In genomic region chr17:65679806-65680446, GRCm38 (mm10) we compare ENCODE assay signal across 12 mouse cellular contexts. TPM values are rescaled to one million over a fixed set of nuclear protein-coding genes. Genes with fewer than 3 reads are reported as not detected.
DNase-seq lines count a peak whose midpoint lies in the region; ATAC-seq and TF ChIP-seq lines count a peak whose summit lies in the region.
"Had no signal": no experiment of that assay in that cellular context is flagged by ENCODE, and none has a peak within 500 bp of the region (broad histone marks: within the 10 kb centered on the region; RNA-seq: fewer than 3 reads in every experiment).

No protein-coding gene starts in this region.

- H3K9ac ChIP-seq in heart, embryonic 12.5 days: no peak overlapping the region
- H3K9ac ChIP-seq: hindbrain, embryonic 15.5 days had no signal

- no peak overlapping the region for H3K4me2 ChIP-seq in heart, embryonic 12.5 days
- H3K4me2 ChIP-seq: hindbrain, embryonic 15.5 days had no signal

- intact Hi-C loops in heart, postnatal 36 days (cut with DNase I): no loop called here

- ATAC-seq in heart, embryonic 12.5 days (ENCODE audit: insufficient number of reproducible peaks, low FRiP score): no peak
- no peak for ATAC-seq in activated CD4-positive, CD25-positive, alpha-beta regulatory T cell, adult 4 months
- ATAC-seq in inflammation-experienced regulatory T-cells, adult 6 months: no peak

- TF ChIP-seq POLR2A in testis, adult 2 months (IDR thresholded peaks at IDR 0.05; ENCODE audit: control insufficient read depth, low read depth, low read length): no peak

- DNase-seq in heart, adult 11 months: peak; percentile 98
- no peak for DNase-seq in testis, postnatal 10 days (ENCODE audit: low spot score)
- peak; percentile 33 to 36 for DNase-seq in heart, postnatal 36 days
- DNase-seq: adrenal gland, postnatal 25 days; cerebellum, adult 11 months; left cerebral cortex, postnatal 4 days; thymus, adult 2 months had no signal

- no peaks in the 10 kb centered on the region for H3K9me3 ChIP-seq in heart, embryonic 12.5 days (replicated peaks)
- H3K9me3 ChIP-seq: hindbrain, embryonic 15.5 days had no signal

- no peaks in the 10 kb centered on the region for H3K27me3 ChIP-seq in heart, embryonic 12.5 days (replicated peaks)
- H3K27me3 ChIP-seq in testis, adult 2 months (ENCODE audit: control insufficient read depth, insufficient read depth, low read length): no peaks in the 10 kb centered on the region
- H3K27me3 ChIP-seq: hindbrain, embryonic 15.5 days had no signal

- no peaks in the 10 kb centered on the region for H3K36me3 ChIP-seq in heart, embryonic 12.5 days
- no peaks in the 10 kb centered on the region for H3K36me3 ChIP-seq in testis, adult 2 months (ENCODE audit: control insufficient read depth, insufficient read depth, low read length)
- H3K36me3 ChIP-seq: hindbrain, embryonic 15.5 days had no signal

- TF ChIP-seq CTCF in testis, adult 2 months (IDR thresholded peaks at IDR 0.05; ENCODE audit: control insufficient read depth, insufficient read depth, insufficient replicate concordance, low read depth, low read length): no peak

- H3K4me3 ChIP-seq in heart, embryonic 12.5 days: no peak overlapping the region
- H3K4me3 ChIP-seq in testis, adult 2 months (ENCODE audit: control insufficient read depth, low read depth, low read length): no peak overlapping the region
- H3K4me3 ChIP-seq: hindbrain, embryonic 15.5 days had no signal

- 73% methylated on average over 14 of the region's 14 CpGs for WGBS in heart, embryonic 12.5 days

- H3K4me1 ChIP-seq in heart, embryonic 12.5 days (replicated peaks): peaks cover 26% of the 10 kb centered on the region
- H3K4me1 ChIP-seq in testis, adult 2 months (ENCODE audit: control insufficient read depth, insufficient read depth, low read length): peaks cover 6% of the 10 kb centered on the region; the same call in 1 of the 2 replicates

- no peak overlapping the region for H3K27ac ChIP-seq in heart, embryonic 12.5 days (ENCODE audit: poor library complexity, severe bottlenecking)
- H3K27ac ChIP-seq in testis, adult 2 months (ENCODE audit: control insufficient read depth, insufficient read depth, low read depth, low read length): peak overlapping the region; percentile 71
- H3K27ac ChIP-seq: hindbrain, embryonic 15.5 days had no signal

RNA-seq across cellular contexts. Expression of gene Txndc2, which starts 38.0 kb away (rescaled TPM):
- polyA plus RNA-seq in heart, embryonic 12.5 days (2016; fragmentation: Nextera tagmentation; extraction: Ambion mirVana): 0.10 TPM in 1 of 2 replicates, not detected in the other
- polyA plus RNA-seq in testis, adult 2 months (2012; rRNA removed): 219 and 252 TPM in 2 replicates
- not detected for total RNA-seq in heart, postnatal 36 days (2021)
- not detected for polyA plus RNA-seq in activated CD4-positive, CD25-positive, alpha-beta regulatory T cell, adult 4 months (2017; shearing (Covaris generic))
- not detected for polyA plus RNA-seq in inflammation-experienced regulatory T-cells, adult 6 months (2017; shearing (Covaris generic))
- polyA plus RNA-seq: thymus, adult 2 months had no signal

Comparison
In these comparisons a context has a peak if more than half of its experiments do, and no peak if none do; other contexts are left out.
1. RNA of gene Txndc2, which starts 38.0 kb away (polyA plus RNA-seq): 219 to 252 TPM in testis, adult 2 months; 0.10 TPM in heart, embryonic 12.5 days, not detected in activated CD4-positive, CD25-positive, alpha-beta regulatory T cell, adult 4 months and not detected in inflammation-experienced regulatory T-cells, adult 6 months; every median in the first group is over 100 times any median in the second.